Mouse (Mus musculus) telencephalon, adult 2 months (tissue): ENCODE data around the gene Olfr1046.
"Not testable (repeated sequence)": the region's sequence is repeated elsewhere in the genome, so short reads cannot be mapped to it uniquely, and the experiment has no call there.

ENCODE experiments used
- DNase-seq: peaks from one replicate; pipeline ENCODE4 v3.0.0-alpha.2; 2011; ENCODE audit warnings: low read depth, low spot score

The Olfr1046 gene

GRCm38 (mm10) chr2:86219214-86219613 is at the start of gene Olfr1046:
Olfr1046 (minus strand) TSS chr2:86219314.
- DNase-seq = no peak

- not testable (repeated sequence) for DNase-seq
These were observed 39.1 kb upstream of the Olfr1046 start, which contains the start of gene Olfr1049 for GRCm38 (mm10) chr2:86258228-86258627. Olfr1049 (minus strand) TSS chr2:86258328.

- no peak for DNase-seq
These were observed 21.1 kb upstream of the Olfr1046 start, which contains the start of gene Olfr1048 for GRCm38 (mm10) chr2:86240189-86240588. Olfr1048 (minus strand) TSS chr2:86240289.

GRCm38 (mm10) chr2:86231301-86231700 is 12.2 kb upstream of the Olfr1046 start, which contains the start of gene Olfr1047:
Olfr1047 (minus strand) TSS chr2:86231401.
- no peak for DNase-seq

- DNase-seq = no peak
These were observed 16.2 kb downstream of the Olfr1046 start, which contains the start of gene Olfr1045 for GRCm38 (mm10) chr2:86202909-86203308. Olfr1045 (minus strand) TSS chr2:86203009.

- DNase-seq = no peak
These were observed 23.3 kb downstream of the Olfr1046 start for GRCm38 (mm10) chr2:86195863-86196262.

GRCm38 (mm10) chr2:86185583-86185982 is 33.5 kb downstream of the Olfr1046 start, which contains the start of gene Olfr52:
Olfr52 (minus strand) TSS chr2:86185683.
- DNase-seq = no peak

- DNase-seq = no peak
These were observed 39.2 kb downstream of the Olfr1046 start for GRCm38 (mm10) chr2:86179950-86180349.

- no peak for DNase-seq
These were observed 41.4 kb downstream of the Olfr1046 start, which contains the start of gene Olfr1044 for GRCm38 (mm10) chr2:86177720-86178119. Olfr1044 (minus strand) TSS chr2:86177820.

- not testable (repeated sequence) for DNase-seq
These were observed 43.7 kb downstream of the Olfr1046 start for GRCm38 (mm10) chr2:86175422-86175821.

GRCm38 (mm10) chr2:86167422-86167821 is 51.7 kb downstream of the Olfr1046 start, which contains the start of gene Olfr1043:
Olfr1043 (minus strand) TSS chr2:86167522.
- no peak for DNase-seq
